Mouse (Mus musculus): ENCODE measurements around the gene Mov10l1. TPM values are rescaled to one million over a fixed set of nuclear protein-coding genes. Genes with fewer than 3 reads are reported as not detected.

Mov10l1 gene
- polyA plus RNA-seq, 1 experiment from 2014 or later: 0.31 TPM

- 88% methylated on average over 2 of the region's 2 CpGs for WGBS
- Histone ChIP-seq H3K9ac (replicated peaks; ENCODE audit: low read length) (no peak overlapping the region), H3K27me3 (ENCODE audit: insufficient read depth, low read length) (no peaks in the 10 kb centered on the region), H3K4me3 (ENCODE audit: low read length) (no peak overlapping the region), H3K36me3 (ENCODE audit: insufficient read depth, low read length) (peaks cover 39% of the 10 kb centered on the region), H3K4me1 (ENCODE audit: insufficient read depth, low read length) (peaks cover 9% of the 10 kb centered on the region), H3K27ac (ENCODE audit: low read length) (no peak overlapping the region), H3K9me3 (ENCODE audit: low read length) (no peaks in the 10 kb centered on the region), H3K4me2 (replicated peaks; ENCODE audit: low read depth, low read length) (no peak overlapping the region)
- ATAC-seq (ENCODE audit: low FRiP score, low TSS enrichment): no peak
Observed at GRCm38 (mm10) chr15:89084826-89085225, 102.1 kb downstream of the Mov10l1 start.

GRCm38 (mm10) chr15:89088607-89089247 is 106.0 kb downstream of the Mov10l1 start, which contains the start of gene Selenoo:
Gene Selenoo (plus strand): TSS chr15:89089084.
- H3K4me2 ChIP-seq (replicated peaks; ENCODE audit: low read depth, low read length): peak within 1 kb of the TSS; percentile 97
- peak; percentile 95 for ATAC-seq (ENCODE audit: low FRiP score, low TSS enrichment)
- H3K27me3 ChIP-seq (ENCODE audit: insufficient read depth, low read length): no peaks in the 10 kb centered on the region
- peak within 1 kb of the TSS; percentile 78 for H3K4me3 ChIP-seq (ENCODE audit: low read length)
- peak within 1 kb of the TSS; percentile 92 for H3K9ac ChIP-seq (replicated peaks; ENCODE audit: low read length)
- peaks cover 19% of the 10 kb centered on the region for H3K4me1 ChIP-seq (ENCODE audit: insufficient read depth, low read length)
- no peaks in the 10 kb centered on the region for H3K9me3 ChIP-seq (ENCODE audit: low read length)
- peak within 1 kb of the TSS; percentile 87 for H3K27ac ChIP-seq (ENCODE audit: low read length)
- WGBS: 2% methylated on average over 32 of the region's 38 CpGs
- peaks cover 35% of the 10 kb centered on the region for H3K36me3 ChIP-seq (ENCODE audit: insufficient read depth, low read length)

GRCm38 (mm10) chr15:89089248-89090051 is 106.7 kb downstream of the Mov10l1 start:
- Histone ChIP-seq H3K27ac (ENCODE audit: low read length) (peak overlapping the region; percentile 87), H3K4me2 (replicated peaks; ENCODE audit: low read depth, low read length) (peak overlapping the region; percentile 97), H3K36me3 (ENCODE audit: insufficient read depth, low read length) (peaks cover 36% of the 10 kb centered on the region), H3K9ac (replicated peaks; ENCODE audit: low read length) (peak overlapping the region; percentile 92), H3K4me3 (ENCODE audit: low read length) (peak overlapping the region; percentile 78), H3K9me3 (ENCODE audit: low read length) (no peaks in the 10 kb centered on the region), H3K27me3 (ENCODE audit: insufficient read depth, low read length) (no peaks in the 10 kb centered on the region), H3K4me1 (ENCODE audit: insufficient read depth, low read length) (peaks cover 19% of the 10 kb centered on the region)
- peak; percentile 66 for ATAC-seq (ENCODE audit: low FRiP score, low TSS enrichment)
- 3% methylated on average over 61 of the region's 68 CpGs for WGBS

GRCm38 (mm10) chr15:89090662-89091061 is 108.0 kb downstream of the Mov10l1 start:
- 84% methylated on average over 4 of the region's 4 CpGs for WGBS
- no peak for ATAC-seq (ENCODE audit: low FRiP score, low TSS enrichment)
- H3K9me3 ChIP-seq (ENCODE audit: low read length): no peaks in the 10 kb centered on the region
- no peaks in the 10 kb centered on the region for H3K27me3 ChIP-seq (ENCODE audit: insufficient read depth, low read length)
- H3K9ac ChIP-seq (replicated peaks; ENCODE audit: low read length): no peak overlapping the region
- peaks cover 19% of the 10 kb centered on the region for H3K4me1 ChIP-seq (ENCODE audit: insufficient read depth, low read length)
- H3K4me2 ChIP-seq (replicated peaks; ENCODE audit: low read depth, low read length): no peak overlapping the region
- H3K27ac ChIP-seq (ENCODE audit: low read length): no peak overlapping the region
- no peak overlapping the region for H3K4me3 ChIP-seq (ENCODE audit: low read length)
- peaks cover 36% of the 10 kb centered on the region for H3K36me3 ChIP-seq (ENCODE audit: insufficient read depth, low read length)

- Histone ChIP-seq H3K9ac (replicated peaks; ENCODE audit: low read length) (no peak overlapping the region), H3K4me3 (ENCODE audit: low read length) (no peak overlapping the region), H3K27ac (ENCODE audit: low read length) (no peak overlapping the region), H3K9me3 (ENCODE audit: low read length) (no peaks in the 10 kb centered on the region), H3K36me3 (ENCODE audit: insufficient read depth, low read length) (peaks cover 49% of the 10 kb centered on the region), H3K4me2 (replicated peaks; ENCODE audit: low read depth, low read length) (no peak overlapping the region), H3K4me1 (ENCODE audit: insufficient read depth, low read length) (peaks cover 19% of the 10 kb centered on the region), H3K27me3 (ENCODE audit: insufficient read depth, low read length) (no peaks in the 10 kb centered on the region)
- WGBS: 82% methylated on average over 5 of the region's 5 CpGs
- ATAC-seq (ENCODE audit: low FRiP score, low TSS enrichment): no peak
Observed at GRCm38 (mm10) chr15:89092181-89092580, 109.5 kb downstream of the Mov10l1 start.

GRCm38 (mm10) chr15:89097450-89097849 is 114.7 kb downstream of the Mov10l1 start:
- WGBS: 92% methylated on average over 5 of the region's 5 CpGs
- Histone ChIP-seq H3K9ac (replicated peaks; ENCODE audit: low read length) (no peak overlapping the region), H3K27me3 (ENCODE audit: insufficient read depth, low read length) (no peaks in the 10 kb centered on the region), H3K36me3 (ENCODE audit: insufficient read depth, low read length) (peaks cover 88% of the 10 kb centered on the region), H3K4me3 (ENCODE audit: low read length) (no peak overlapping the region), H3K9me3 (ENCODE audit: low read length) (no peaks in the 10 kb centered on the region), H3K27ac (ENCODE audit: low read length) (no peak overlapping the region), H3K4me1 (ENCODE audit: insufficient read depth, low read length) (no peaks in the 10 kb centered on the region), H3K4me2 (replicated peaks; ENCODE audit: low read depth, low read length) (no peak overlapping the region)
- no peak for ATAC-seq (ENCODE audit: low FRiP score, low TSS enrichment)

GRCm38 (mm10) chr15:89098616-89099015 is 115.9 kb downstream of the Mov10l1 start:
- Histone ChIP-seq H3K9me3 (ENCODE audit: low read length) (no peaks in the 10 kb centered on the region), H3K9ac (replicated peaks; ENCODE audit: low read length) (no peak overlapping the region), H3K4me3 (ENCODE audit: low read length) (no peak overlapping the region), H3K4me1 (ENCODE audit: insufficient read depth, low read length) (no peaks in the 10 kb centered on the region), H3K36me3 (ENCODE audit: insufficient read depth, low read length) (peaks cover 88% of the 10 kb centered on the region), H3K4me2 (replicated peaks; ENCODE audit: low read depth, low read length) (no peak overlapping the region), H3K27ac (ENCODE audit: low read length) (no peak overlapping the region), H3K27me3 (ENCODE audit: insufficient read depth, low read length) (no peaks in the 10 kb centered on the region)
- no peak for ATAC-seq (ENCODE audit: low FRiP score, low TSS enrichment)
- WGBS: 82% methylated on average over 7 of the region's 7 CpGs

GRCm38 (mm10) chr15:89100823-89101222 is 118.1 kb downstream of the Mov10l1 start:
- H3K36me3 ChIP-seq (ENCODE audit: insufficient read depth, low read length): peaks cover 82% of the 10 kb centered on the region
- H3K9me3 ChIP-seq (ENCODE audit: low read length): no peaks in the 10 kb centered on the region
- H3K9ac ChIP-seq (replicated peaks; ENCODE audit: low read length): no peak overlapping the region
- H3K4me3 ChIP-seq (ENCODE audit: low read length): no peak overlapping the region
- 82% methylated on average over 12 of the region's 12 CpGs for WGBS
- H3K27ac ChIP-seq (ENCODE audit: low read length): no peak overlapping the region
- H3K4me1 ChIP-seq (ENCODE audit: insufficient read depth, low read length): no peaks in the 10 kb centered on the region
- no peak for ATAC-seq (ENCODE audit: low FRiP score, low TSS enrichment)
- no peaks in the 10 kb centered on the region for H3K27me3 ChIP-seq (ENCODE audit: insufficient read depth, low read length)
- H3K4me2 ChIP-seq (replicated peaks; ENCODE audit: low read depth, low read length): no peak overlapping the region

GRCm38 (mm10) chr15:89102646-89103045 is 119.9 kb downstream of the Mov10l1 start:
- Histone ChIP-seq H3K27me3 (ENCODE audit: insufficient read depth, low read length) (no peaks in the 10 kb centered on the region), H3K36me3 (ENCODE audit: insufficient read depth, low read length) (peaks cover 76% of the 10 kb centered on the region), H3K4me2 (replicated peaks; ENCODE audit: low read depth, low read length) (no peak overlapping the region), H3K4me1 (ENCODE audit: insufficient read depth, low read length) (no peaks in the 10 kb centered on the region), H3K9me3 (ENCODE audit: low read length) (no peaks in the 10 kb centered on the region), H3K27ac (ENCODE audit: low read length) (no peak overlapping the region), H3K9ac (replicated peaks; ENCODE audit: low read length) (no peak overlapping the region), H3K4me3 (ENCODE audit: low read length) (no peak overlapping the region)
- 75% methylated on average over 5 of the region's 5 CpGs for WGBS
- ATAC-seq (ENCODE audit: low FRiP score, low TSS enrichment): no peak

- WGBS: 87% methylated on average over 10 of the region's 10 CpGs
- Histone ChIP-seq H3K27ac (ENCODE audit: low read length) (no peak overlapping the region), H3K4me3 (ENCODE audit: low read length) (no peak overlapping the region), H3K4me1 (ENCODE audit: insufficient read depth, low read length) (no peaks in the 10 kb centered on the region), H3K9ac (replicated peaks; ENCODE audit: low read length) (no peak overlapping the region), H3K27me3 (ENCODE audit: insufficient read depth, low read length) (no peaks in the 10 kb centered on the region), H3K36me3 (ENCODE audit: insufficient read depth, low read length) (peaks cover 78% of the 10 kb centered on the region), H3K9me3 (ENCODE audit: low read length) (no peaks in the 10 kb centered on the region), H3K4me2 (replicated peaks; ENCODE audit: low read depth, low read length) (no peak overlapping the region)
- ATAC-seq (ENCODE audit: low FRiP score, low TSS enrichment): no peak
Observed at GRCm38 (mm10) chr15:89103921-89104320, 121.2 kb downstream of the Mov10l1 start.
